Mouse (Mus musculus) bone marrow macrophage, adult 2 months (primary cell): Measurements from ENCODE around the gene Slc25a31. TPM values are rescaled to one million over a fixed set of nuclear protein-coding genes. Genes with fewer than 3 reads are reported as not detected.

Experiments
- H3K27ac ChIP-seq: 2 replicates; pipeline ENCODE4 v1.5.1; 2012; ENCODE audit warnings: low read depth, low read length; ENCODE audit not compliant: insufficient read depth
- H3K4me1 ChIP-seq: 2 replicates; pipeline ENCODE4 v1.6.1; 2012; ENCODE audit warnings: low read length; ENCODE audit not compliant: control insufficient read depth, insufficient read depth
- H3K4me3 ChIP-seq: 2 replicates; pipeline ENCODE4 v1.5.1; 2012; ENCODE audit warnings: mild to moderate bottlenecking, low read length, moderate library complexity; ENCODE audit not compliant: insufficient read depth
- CTCF ChIP-seq: IDR thresholded peaks from 2 replicates; pipeline ENCODE4 v1.5.1; 2012; ENCODE audit warnings: low read depth, mild to moderate bottlenecking, low read length, moderate library complexity
- POLR2A ChIP-seq: IDR thresholded peaks from 2 replicates; pipeline ENCODE4 v1.6.1; 2012; ENCODE audit warnings: mild to moderate bottlenecking, low read depth, low read length, borderline replicate concordance
- polyA plus RNA-seq: library from polyadenylated mRNA; stranded (reverse); fragments of >200 nt; gene quantifications from 2 replicates; pipeline ENCODE4 v1.2.4, GENCODE M21; 2012; ENCODE audit not compliant: missing spikeins, insufficient read depth, insufficient read length

The Slc25a31 gene
- polyA plus RNA-seq, 1 experiment: not detected

GRCm38 (mm10) chr3:40683171-40683570 lies 25.5 kb upstream of the Slc25a31 start:
- TF ChIP-seq CTCF (no peak), POLR2A (no peak)
- no peak overlapping the region for H3K27ac ChIP-seq
- peaks cover 9% of the 10 kb centered on the region; the same call in 1 of the 2 replicates for H3K4me1 ChIP-seq
- no peak overlapping the region for H3K4me3 ChIP-seq

DNA sequence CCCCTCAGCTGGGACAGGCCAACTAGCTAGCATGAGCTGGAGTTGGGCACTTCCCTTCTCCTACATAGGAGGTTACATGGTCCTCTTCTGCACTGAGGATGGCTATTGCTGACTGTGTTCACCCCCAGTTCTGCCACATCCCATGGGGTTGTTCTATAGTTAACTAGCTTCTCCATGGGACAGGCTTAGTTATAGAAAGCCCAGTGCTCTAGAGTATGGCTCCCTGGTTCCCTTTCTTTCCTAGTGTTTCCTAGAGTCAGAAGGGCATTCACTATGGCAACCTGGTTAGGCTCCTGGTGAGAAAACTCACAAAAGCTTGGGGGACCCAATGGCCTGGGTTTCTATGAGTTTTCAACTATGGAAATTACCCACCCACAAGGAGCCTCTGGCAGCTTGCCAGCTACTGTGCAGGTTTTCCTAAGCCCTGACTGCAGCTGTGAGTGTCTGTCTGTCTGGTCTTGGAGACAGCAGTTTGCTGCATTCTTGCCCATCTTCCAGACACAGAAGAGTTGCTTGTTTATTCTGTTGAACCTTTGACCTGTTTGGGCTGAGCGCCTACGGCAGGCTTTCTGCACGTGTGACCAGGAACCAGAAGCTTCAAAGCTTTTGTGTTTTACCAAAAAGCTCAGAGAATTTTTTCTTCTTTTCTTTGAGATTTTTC lies 22.7 kb upstream of the Slc25a31 start:
- no peak overlapping the region for H3K27ac ChIP-seq
- TF ChIP-seq CTCF: no peak
- no peak for TF ChIP-seq POLR2A
- H3K4me3 ChIP-seq: no peak overlapping the region
- peaks cover 9% of the 10 kb centered on the region; the same call in 1 of the 2 replicates for H3K4me1 ChIP-seq

- TF ChIP-seq CTCF (no peak), POLR2A (no peak)
- Histone ChIP-seq H3K4me1 (peaks cover 9% of the 10 kb centered on the region; the same call in 1 of the 2 replicates), H3K27ac (no peak overlapping the region)
Observed at GRCm38 (mm10) chr3:40686836-40687235, 21.8 kb upstream of the Slc25a31 start.

DNA sequence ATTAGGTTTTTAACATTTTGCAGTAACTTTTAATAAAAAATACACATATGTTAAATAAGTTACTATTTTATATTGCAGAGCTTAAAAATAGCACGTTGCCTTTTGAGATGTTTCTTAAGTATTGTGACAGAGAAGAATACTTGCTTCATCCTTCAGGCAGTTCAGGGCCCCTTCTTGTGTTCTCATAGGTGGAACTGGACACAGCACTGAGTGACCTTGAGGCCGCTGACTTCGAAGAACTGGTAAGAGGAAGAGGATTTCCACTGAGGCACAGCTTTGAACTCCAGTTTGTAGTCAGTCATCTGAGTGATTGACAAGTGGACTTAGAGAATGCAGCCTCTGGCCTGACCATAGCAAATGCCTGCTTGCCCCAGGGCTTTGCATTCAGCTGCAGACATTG lies 21.1 kb upstream of the Slc25a31 start:
- Histone ChIP-seq H3K4me1 (peaks cover 5% of the 10 kb centered on the region; the same call in 1 of the 2 replicates), H3K4me3 (no peak overlapping the region), H3K27ac (no peak overlapping the region)
- no peak for TF ChIP-seq CTCF
- no peak for TF ChIP-seq POLR2A

More at GRCm38 (mm10) chr3:40686836-40687235, 21.8 kb upstream of the Slc25a31 start:
- H3K4me3 ChIP-seq: no peak overlapping the region

DNA sequence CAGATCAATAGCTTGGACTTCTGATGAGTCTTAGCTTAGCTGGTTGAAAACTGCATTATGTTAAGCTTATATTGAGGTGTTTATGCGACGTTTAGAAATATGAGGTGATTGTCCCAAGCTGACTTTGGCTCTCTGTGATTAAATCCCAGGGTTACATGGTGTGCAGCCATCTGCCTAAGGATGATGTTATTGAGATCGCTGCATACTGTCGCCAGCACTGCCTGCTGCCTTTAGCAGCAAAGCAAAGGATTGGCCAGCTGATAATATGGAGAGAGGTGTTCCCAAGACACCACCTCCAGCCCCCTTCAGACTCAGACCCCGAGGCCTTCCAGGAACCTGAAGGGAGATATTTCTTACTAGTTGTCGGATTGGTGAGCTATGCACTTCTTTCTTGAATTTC lies 17.1 kb upstream of the Slc25a31 start:
- TF ChIP-seq POLR2A (no peak), CTCF (no peak)

DNA sequence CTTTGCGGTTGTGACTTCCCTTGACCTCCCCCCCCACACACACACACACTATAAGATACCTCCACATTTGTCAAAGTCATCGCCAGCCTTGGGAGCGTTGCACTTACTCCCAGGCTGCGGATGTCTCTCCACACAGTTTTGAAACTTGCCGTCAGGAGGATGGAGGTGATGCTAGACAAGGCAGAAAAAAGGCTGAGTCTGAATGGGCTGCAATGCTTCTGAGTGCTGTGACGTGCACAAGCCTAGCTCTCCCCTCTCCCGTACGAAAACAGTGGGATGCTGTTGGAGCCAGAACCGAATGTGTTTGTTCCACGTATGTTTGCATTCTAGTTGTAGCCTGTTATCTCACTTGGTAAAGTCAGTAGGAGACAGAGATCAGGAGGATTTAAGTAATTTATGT lies 15.2 kb upstream of the Slc25a31 start:
- no peak overlapping the region for H3K27ac ChIP-seq
- TF ChIP-seq POLR2A: no peak
- TF ChIP-seq CTCF: no peak
- no peak overlapping the region for H3K4me3 ChIP-seq
- H3K4me1 ChIP-seq: peaks cover 14% of the 10 kb centered on the region

More for the DNA sequence above, 17.1 kb upstream of the Slc25a31 start:
- H3K4me1 ChIP-seq: peaks cover 12% of the 10 kb centered on the region
- H3K4me3 ChIP-seq: no peak overlapping the region
- H3K27ac ChIP-seq: no peak overlapping the region

GRCm38 (mm10) chr3:40693960-40694359 lies 14.7 kb upstream of the Slc25a31 start:
- TF ChIP-seq CTCF (no peak), POLR2A (no peak)
- Histone ChIP-seq H3K4me3 (no peak overlapping the region), H3K4me1 (peaks cover 17% of the 10 kb centered on the region), H3K27ac (no peak overlapping the region)

DNA sequence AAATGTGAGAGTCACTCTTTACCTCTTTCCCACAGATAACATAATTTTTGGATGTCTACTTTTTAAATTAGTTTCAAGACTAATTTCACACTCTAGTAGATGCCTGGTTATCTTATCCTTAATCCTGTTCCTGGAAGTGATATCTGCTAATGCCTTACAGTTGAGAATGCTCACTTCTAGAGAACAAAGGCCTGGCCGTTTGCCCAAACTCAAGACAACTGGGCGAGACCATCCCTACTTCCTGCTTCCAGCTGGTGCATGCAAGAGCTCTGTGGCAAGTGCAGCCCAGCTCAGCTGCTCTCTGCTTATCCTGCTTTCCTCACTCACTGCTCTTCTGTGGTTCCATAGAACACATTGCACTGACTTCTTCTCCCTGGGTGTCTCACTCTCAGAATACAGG lies 14.2 kb upstream of the Slc25a31 start:
- TF ChIP-seq POLR2A (no peak), CTCF (no peak)
- Histone ChIP-seq H3K4me3 (no peak overlapping the region), H3K27ac (peak overlapping the region; percentile 37), H3K4me1 (peaks cover 22% of the 10 kb centered on the region)

- TF ChIP-seq POLR2A: no peak
- no peak for TF ChIP-seq CTCF
- H3K4me3 ChIP-seq: no peak overlapping the region
- H3K4me1 ChIP-seq: peaks cover 23% of the 10 kb centered on the region
- no peak overlapping the region; the same call in 1 of the 2 replicates for H3K27ac ChIP-seq
Observed at GRCm38 (mm10) chr3:40695162-40695561, 13.5 kb upstream of the Slc25a31 start.

GRCm38 (mm10) chr3:40698834-40699233 lies 9.8 kb upstream of the Slc25a31 start:
- H3K4me1 ChIP-seq: peaks cover 20% of the 10 kb centered on the region
- TF ChIP-seq CTCF (no peak), POLR2A (no peak)
- H3K27ac ChIP-seq: peak overlapping the region; percentile 28; the same call in 1 of the 2 replicates
- H3K4me3 ChIP-seq: no peak overlapping the region
